Mouse (Mus musculus) CD4-positive, CD25-positive, alpha-beta regulatory T cell, adult 2 months (primary cell): ENCODE measurements around the gene Plod1.

ENCODE experiments used
- DNase-seq: peaks from one replicate; pipeline ENCODE4 v3.0.0-alpha.2; 2012; ENCODE audit warnings: low read depth, low spot score

Gene Plod1

GRCm38 (mm10) chr4:147938148-147939096 lies 1.9 kb upstream of the Plod1 start:
- no peak for DNase-seq

- no peak for DNase-seq
Observed at GRCm38 (mm10) chr4:147937486-147937885, 919 bp upstream of the Plod1 start.

DNA sequence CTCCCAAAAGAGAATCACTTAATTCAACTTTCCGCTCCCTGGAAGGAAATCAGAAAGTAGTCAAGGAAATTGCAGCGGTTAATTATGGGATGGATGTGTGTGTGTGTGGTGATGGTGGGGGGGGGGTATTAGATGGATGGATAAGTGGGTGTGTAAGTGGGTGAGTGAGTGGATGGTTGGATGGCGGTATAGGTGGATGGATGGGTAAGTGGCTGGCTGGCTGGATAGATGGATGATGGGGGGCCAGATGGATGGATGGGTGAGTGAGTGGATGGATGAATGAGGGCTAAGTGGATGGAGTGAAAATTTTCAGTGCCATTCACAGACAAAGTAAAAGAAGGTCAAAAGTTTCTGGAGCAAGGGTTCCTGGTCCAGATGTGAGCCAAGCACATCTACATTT lies 454 bp upstream of the Plod1 start:
- DNase-seq = no peak

- DNase-seq = no peak
Observed at GRCm38 (mm10) chr4:147935904-147936303, 663 bp downstream of the Plod1 start.

DNA sequence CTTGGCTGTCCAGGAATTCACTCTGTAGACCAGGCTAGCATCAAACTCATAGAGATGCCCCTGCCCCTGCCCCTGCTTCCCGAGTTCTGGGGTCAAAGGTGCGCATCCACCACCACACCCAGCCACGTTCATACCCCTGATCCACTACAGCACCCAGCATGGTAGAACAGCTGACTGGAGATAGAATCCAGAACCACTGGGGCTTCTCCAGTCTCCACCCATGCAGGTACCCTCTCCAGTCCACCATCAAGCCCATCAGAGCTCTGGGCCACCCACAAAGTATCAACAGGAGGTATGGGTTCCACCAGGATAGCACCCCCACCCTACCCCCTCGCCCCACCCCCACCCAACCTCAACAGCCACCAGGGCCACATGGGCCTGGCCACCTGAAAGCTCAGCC lies 2.0 kb downstream of the Plod1 start:
- no peak for DNase-seq

- DNase-seq = no peak
Observed at GRCm38 (mm10) chr4:147934134-147934533, 2.4 kb downstream of the Plod1 start.

GRCm38 (mm10) chr4:147930946-147931345 lies 5.6 kb downstream of the Plod1 start:
- no peak for DNase-seq

- no peak for DNase-seq
Observed at GRCm38 (mm10) chr4:147928540-147928939, 8.0 kb downstream of the Plod1 start.

GRCm38 (mm10) chr4:147928136-147928535 lies 8.4 kb downstream of the Plod1 start:
- no peak for DNase-seq

GRCm38 (mm10) chr4:147927705-147928104 lies 8.9 kb downstream of the Plod1 start:
- no peak for DNase-seq

- DNase-seq = no peak
Observed at GRCm38 (mm10) chr4:147922341-147922740, 14.2 kb downstream of the Plod1 start.

GRCm38 (mm10) chr4:147920973-147921372 lies 15.6 kb downstream of the Plod1 start:
- no peak for DNase-seq

DNA sequence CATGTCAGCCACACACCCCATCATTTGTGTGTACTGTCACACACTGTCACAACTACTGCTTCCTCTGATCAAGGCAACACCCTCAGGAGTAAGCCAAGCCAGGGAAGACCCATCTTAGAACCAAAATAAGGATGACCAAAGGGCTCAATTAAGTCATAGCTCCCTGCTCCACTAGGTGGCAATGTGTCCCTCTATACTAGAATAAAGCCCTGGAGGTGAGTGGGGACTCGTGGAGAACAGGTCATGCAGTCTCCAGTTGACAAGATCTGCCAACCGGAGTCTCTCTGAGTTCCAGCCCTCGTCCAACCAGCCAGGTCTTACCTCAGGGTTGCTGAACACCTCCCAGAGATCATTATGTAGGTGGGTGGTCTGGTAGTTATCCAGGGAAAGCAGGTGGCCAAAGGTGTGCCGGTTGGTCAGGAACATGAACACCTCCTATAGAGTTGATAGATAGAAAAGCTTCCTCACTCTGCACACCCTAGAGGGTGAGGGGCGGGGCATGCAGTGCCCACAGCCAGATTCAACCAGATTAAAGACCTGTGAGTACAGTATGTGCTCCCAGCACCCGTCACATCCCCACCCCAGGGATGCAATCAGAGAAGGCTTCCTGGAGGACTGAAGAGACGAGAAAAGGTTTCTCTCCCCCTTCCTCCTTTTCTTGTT lies 18.0 kb downstream of the Plod1 start:
- DNase-seq = peak; percentile 55

GRCm38 (mm10) chr4:147909486-147909885 lies 27.1 kb downstream of the Plod1 start:
- DNase-seq = no peak

DNA sequence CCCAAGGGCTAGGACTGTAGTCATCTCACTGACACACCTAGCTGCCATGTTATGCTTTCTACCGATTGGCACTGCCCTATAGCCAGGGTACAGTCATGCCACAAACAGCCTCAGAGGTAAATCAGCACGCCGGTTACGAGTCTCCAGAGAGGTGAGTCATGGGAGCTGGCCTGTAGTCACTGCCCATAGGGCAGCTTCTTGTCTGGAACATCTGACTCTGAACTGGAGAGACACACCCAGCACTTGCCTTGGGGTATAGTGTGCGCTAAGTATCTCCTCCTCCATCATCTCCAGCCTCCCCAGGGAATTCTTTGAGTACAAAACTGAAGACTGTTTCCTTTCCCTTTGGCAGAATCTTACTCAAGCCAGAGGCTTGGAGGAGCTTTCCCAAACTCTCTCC lies 30.3 kb downstream of the Plod1 start:
- DNase-seq = no peak

DNA sequence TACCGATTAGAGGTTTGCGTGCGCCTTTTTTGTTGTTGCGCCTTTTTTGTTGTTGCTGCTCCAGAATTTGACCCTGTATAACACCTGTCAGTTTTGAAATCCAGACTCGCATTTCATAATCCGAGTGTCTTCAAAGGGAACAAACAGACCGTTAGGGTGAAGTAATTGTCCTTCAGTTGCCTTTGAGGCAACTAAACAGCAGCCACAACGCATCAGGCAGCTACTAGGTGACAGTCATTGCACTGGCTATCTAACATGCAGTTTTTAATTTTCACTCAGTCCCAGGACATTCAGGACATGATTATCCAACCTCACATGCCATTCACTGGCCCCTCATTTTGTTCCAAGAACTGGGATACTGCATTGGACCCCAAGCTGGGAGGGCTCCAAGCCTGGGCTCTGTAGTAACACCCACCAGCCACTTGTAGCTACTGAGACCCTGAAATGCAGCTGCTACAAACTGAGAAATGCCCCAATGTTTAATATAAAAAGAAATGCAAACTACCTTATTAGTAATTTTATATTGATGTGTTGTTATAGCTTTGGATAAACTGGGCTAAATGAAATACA lies 31.4 kb downstream of the Plod1 start:
- no peak for DNase-seq

DNA sequence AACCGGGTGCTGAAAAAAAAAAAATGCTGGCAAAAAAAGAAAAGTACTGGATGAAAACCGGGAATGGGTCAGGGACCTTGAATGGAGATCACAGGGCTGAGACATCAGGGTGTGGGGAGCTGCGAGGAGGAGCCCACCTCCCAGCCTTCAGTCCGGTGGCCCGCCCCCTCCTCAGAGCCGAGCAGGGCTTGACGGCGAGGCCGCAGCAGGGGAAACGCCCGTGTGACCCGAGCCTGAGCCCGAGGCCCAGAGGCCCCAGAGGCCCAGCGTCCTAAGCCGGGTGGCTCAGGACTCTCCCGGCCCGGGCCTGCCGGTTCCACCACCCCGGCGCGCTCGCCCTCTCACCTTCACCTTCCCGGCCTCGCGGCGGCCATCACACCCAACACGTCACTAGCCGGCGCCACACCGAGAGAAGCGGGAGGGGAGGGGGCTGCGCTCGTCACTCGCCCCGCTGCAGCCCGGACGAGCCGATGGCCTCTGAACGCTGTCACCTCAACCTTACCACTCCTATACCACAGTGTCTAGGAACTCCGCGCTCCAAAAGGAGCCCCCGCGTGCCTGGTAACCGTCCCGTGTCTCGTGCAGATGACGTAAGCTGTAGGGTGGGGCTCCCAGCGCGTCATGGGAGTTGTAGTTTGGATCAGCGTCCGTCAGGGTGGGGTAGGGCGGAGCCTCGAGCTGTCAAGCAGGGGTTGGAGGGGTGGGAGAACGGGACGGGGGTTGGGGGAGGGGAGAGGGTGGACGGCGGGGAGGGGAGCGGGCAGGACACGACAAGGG lies 32.1 kb downstream of the Plod1 start, which contains the start of gene Mfn2:
Gene Mfn2 (minus strand): TSS at position 392 of the 777 bp plus-strand sequence.
- DNase-seq = peak; percentile 92

DNA sequence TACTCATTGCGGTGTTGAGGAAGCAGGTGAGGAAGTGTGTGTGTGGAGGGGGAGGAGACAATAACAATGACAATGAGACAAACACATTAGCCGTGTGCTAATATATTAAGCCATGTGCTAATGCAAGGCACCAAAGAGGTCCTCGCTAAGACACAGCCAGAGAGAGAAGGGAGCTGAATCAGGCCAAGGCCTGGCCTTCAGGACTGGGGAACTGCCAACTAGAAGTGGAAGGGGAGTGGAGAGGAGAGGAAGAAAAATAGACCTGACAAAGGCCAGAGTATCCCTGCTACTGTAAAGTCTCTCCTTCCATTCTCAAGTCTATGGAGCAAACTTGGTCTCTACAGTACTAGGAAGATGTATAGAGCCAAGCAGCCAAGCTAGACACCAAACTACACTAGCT lies 33.0 kb downstream of the Plod1 start:
- DNase-seq = no peak

DNA sequence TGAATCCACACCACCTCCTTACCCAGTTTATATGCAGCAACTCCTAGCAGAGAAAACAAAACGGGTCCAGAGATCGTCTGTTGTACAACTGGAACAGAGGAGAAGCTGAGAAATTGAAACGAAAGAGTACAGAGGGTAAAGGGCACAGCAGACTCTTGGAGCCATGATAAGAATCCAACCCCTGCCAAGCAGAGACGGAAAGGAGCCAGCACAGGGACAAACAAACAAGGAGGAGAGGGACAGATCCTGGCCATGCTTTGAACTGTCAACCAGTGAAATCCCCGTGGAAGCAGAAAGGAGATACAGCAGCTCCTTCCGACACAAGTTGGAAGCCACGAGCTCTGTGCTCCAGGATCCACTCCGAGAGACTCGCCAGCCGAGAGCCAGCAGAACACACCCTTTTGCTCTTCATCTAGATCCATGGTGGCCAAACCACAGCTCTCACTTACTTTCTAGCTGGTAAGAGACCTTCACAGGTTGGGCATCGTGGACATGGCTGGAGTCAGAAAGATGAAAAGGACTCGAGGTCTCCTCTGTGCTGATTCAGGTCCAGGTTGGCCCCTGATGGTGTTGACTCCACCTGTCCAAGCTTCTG lies 33.6 kb downstream of the Plod1 start:
- no peak for DNase-seq

- DNase-seq = no peak
Observed at GRCm38 (mm10) chr4:147900452-147900851, 36.1 kb downstream of the Plod1 start.

DNA sequence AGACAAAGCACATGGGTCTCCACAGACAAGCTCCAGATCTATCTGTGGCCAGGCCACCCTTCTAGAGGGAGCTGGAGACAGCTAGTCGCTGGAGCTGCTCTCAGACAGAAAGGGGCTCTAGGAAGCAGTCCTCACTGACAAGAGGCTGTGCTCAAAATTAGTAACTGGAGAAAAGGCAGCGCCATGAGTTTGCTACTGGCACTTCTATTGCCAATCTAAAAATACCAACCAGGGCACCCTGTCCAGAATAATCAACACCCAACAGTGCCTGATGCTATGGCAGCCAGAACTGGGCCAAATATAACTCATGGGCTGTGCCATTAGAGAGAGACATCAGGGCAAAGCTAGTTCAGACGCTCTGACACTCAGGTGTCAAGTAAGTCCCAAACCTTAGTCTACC lies 39.2 kb downstream of the Plod1 start:
- DNase-seq = no peak
